Mouse (Mus musculus): ENCODE data around the gene Marf1.
"Not testable (repeated sequence)": the region's sequence is repeated elsewhere in the genome, so short reads cannot be mapped to it uniquely, and the experiment has no call there.

Marf1 gene

DNA sequence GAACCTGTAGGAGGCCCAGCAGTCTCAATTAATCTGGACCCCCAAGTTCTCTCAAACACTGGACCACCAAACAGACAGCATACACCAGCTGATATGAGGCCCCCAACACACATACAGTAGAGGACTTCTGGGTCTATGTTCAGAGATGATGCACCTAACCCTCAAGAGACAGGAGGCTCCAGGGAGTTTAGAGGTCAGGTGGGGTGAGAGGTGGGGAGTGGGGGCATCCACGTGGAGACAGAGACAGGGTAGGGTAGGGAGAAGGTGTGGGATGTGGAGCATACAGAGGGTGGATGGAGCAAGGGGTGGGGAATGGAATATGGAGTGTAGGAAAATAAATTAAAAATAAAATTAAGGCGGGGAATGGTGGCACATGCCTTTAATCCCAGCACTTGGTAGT lies 94.5 kb downstream of the Marf1 start:
- DNase-seq (ENCODE audit: low spot score in 2 of 2): not testable (repeated sequence)

GRCm38 (mm10) chr16:14066571-14066970 lies 96.6 kb downstream of the Marf1 start:
- DNase-seq (ENCODE audit: low spot score in 2 of 2): not testable (repeated sequence)

- no peak for DNase-seq (ENCODE audit: low spot score in 2 of 2)
Measured at GRCm38 (mm10) chr16:14059869-14060268, 103.3 kb downstream of the Marf1 start.
